Mouse (Mus musculus) E14TG2a.4 (cell line): ENCODE data around the gene Ell.

Source experiments
- CTCF ChIP-seq: conservative IDR thresholded peaks from 2 replicates; pipeline ENCODE4 v1.5.1; 2014; ENCODE audit warnings: low read length
- NANOG ChIP-seq: IDR thresholded peaks from 2 replicates; pipeline ENCODE4 v1.6.1; 2014; ENCODE audit warnings: borderline replicate concordance, low read length, mixed read lengths

- TF ChIP-seq CTCF = no peak
- TF ChIP-seq NANOG = no peak
Measured at GRCm38 (mm10) chr8:70519043-70519442, 20.2 kb upstream of the Ell start.
